Mouse (Mus musculus): Measurements from ENCODE around the gene Creb3l2.
"Not testable (repeated sequence)": the region's sequence is repeated elsewhere in the genome, so short reads cannot be mapped to it uniquely, and the experiment has no call there.

The Creb3l2 gene

DNA sequence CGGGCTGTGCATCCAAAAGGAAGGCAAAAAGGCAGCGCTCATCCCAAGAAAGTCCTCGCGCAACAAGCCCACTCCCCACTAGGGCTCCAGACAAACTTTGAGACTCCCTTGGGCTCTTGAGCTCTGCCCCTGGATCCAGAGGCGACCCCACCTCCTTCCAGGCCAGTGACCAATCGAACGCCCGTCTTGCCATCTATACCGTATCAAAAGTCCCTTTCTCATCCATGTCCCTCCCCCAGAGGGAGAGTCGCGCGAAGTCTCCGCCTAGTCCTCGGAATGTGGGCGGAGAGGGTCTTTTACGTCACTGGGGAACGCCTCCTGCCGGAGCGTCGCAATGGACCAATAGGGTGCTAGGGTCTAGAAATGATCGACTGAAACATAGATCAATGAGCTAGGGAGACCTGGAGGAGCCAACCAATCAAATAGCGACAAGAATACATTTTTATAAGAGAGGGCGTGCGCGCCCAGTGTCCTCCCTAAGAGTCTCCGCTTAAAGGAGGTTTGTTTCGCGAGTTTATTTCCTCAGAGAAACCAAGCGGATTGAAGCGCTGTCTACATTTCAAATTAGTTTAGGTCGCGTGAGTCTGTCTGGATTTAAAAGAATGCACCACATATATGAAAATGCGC, at the start of gene Creb3l2:
TSS of gene Creb3l2 (minus strand) at position 106 of the 627 bp plus-strand sequence.
- peak; percentile 97 for DNase-seq (ENCODE audit: low read depth, low spot score)

DNA sequence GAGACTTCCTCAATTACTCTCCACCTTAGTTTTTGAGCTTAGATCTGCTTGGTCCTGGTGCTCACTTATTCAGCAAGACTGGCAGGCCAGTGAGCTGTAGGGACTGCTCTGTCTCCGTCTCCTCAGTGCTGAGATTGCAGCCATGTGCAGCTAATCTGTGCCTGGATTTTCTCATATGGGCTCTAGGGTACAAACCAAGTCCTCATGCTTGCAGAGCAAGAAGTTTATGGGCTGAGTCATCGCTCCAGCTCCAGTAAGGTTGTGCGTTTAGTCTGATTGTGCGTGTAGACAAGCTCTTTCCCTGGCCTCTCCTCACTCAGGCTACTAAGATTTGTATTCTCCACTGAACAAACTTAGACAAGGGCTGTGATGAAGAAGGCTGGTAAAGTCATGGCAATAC, 44.6 kb upstream of the Creb3l2 start:
- DNase-seq (ENCODE audit: low read depth, low spot score), result no peak

DNA sequence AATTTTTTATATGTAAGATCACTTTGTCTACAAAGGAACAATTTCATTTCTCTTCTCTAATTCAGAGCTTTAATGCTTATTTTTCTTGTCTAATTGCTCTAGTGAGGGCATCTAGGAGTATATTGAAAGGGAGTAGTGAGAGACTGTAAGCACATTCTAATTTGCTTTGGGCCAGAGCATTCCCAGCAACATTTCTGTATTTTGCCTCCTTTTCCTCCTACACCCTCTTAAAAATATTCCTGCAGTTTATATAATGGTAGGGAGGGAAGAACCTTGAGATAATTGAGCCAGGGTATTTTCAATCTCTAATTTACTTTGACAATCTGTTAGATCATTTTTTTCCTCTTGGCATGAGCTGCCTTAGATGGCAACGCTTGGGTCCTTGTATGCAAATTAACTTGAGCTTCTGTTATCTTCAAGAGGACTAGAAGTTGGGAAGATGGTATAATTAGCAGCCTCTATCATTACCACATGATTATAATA, 42.7 kb upstream of the Creb3l2 start:
- DNase-seq (ENCODE audit: low read depth, low spot score), result no peak

DNA sequence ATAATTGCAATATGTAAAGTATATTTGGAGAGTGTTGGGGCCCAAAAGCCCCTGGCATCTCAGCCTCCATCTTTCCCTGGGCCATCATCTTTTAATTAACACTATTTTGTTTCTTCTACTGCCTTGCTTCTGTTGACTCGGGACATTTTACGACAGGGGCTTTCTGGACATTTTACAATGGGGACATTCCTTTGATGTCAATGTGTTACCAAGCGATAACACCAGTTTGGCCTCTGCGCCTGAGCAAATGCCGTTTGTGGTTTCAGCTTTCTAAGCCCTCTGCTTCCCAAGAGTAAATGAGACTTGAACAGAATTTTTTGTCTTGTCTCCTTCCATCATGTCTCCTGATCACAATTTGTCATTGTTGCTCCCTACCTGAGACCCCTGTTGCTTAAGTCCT, 41.3 kb upstream of the Creb3l2 start:
- DNase-seq (ENCODE audit: low read depth, low spot score), result no peak

DNA sequence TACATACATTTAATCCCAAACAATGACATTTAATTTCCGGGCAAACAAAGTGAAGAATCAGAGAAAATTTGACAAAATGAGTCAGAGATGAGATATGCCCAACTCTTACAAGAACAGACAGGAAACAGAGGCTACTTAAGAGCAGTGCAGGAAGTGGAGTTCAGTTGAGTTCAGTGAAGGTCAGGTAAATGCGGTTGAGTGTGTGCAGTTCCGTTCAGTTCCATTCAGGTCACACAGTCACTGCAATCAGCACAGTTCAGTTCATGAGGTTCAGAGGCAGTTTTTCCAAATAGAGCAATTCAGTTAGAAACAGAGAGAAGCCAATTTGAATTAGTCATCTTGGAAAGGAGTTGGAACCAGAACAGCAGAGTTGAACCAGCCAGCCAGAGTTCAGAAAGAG, 39.2 kb upstream of the Creb3l2 start:
- no peak for DNase-seq (ENCODE audit: low read depth, low spot score)

DNA sequence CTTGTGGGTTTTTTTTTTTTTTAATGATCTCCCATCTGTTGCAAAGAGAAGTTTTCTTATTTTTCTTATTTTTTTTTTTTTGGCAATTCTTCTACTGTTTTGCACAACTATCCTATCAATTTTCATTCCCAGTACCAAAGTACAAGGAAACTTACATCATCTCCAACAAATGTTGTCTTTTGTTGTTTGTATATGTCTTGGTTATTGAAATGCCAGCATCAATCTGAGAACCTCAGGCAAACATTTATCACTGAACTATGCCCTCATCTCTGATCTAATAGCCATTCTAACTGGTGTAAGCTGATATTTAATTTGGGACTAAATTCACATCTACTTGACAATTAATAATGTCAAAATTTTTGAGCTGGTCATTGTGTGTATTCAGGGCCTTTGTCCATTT, 38.1 kb upstream of the Creb3l2 start:
- no peak for DNase-seq (ENCODE audit: low read depth, low spot score)

DNA sequence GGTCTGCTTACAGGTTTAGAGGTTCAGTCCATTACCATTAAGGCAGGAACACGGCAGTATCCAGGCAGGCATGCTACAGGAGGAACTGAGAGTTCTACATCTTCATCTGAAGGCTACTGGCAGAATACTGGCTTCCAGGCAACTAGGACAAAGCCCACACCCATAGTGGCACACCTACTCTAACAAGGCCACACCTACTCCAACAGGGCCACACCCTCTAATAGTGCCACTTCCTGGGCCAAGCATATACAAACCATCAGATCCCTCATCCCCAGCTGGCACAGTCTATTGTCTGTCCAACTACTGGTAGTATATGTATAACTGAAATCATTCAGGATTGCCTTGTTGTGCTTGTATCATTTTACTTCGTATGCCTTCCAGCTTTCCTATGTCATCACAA, 36.5 kb upstream of the Creb3l2 start:
- no peak for DNase-seq (ENCODE audit: low read depth, low spot score)

DNA sequence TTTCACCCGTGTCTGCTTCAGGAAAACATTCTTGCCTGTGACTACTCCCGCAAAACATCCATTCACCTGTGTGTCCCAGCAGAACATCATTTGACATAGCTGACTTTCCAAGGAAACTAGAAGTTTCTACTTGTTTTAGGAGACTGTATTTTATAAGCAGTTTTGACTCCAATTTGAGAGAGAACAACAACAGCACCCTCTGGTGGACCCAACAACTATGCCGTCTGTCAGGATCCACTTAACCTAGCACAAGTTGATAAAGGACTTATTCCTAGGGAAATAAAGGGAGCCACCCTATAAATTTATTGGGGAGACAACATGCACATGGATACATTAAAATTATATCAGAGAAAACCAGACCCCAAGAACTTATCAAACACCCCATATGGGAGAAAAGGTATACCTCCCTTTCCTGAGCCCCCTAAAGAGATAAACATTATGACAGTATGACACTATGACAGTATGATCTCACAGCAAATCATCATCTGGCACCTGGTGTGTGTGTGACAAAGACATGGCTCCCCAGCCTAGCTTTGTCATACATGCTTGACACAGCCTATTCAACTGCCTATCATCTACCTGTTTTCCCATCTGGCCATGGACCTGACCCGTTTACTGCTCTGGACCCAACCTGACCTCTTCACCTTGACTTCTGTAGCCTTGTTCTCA, 31.9 kb upstream of the Creb3l2 start:
- DNase-seq (ENCODE audit: low read depth, low spot score), result no peak

DNA sequence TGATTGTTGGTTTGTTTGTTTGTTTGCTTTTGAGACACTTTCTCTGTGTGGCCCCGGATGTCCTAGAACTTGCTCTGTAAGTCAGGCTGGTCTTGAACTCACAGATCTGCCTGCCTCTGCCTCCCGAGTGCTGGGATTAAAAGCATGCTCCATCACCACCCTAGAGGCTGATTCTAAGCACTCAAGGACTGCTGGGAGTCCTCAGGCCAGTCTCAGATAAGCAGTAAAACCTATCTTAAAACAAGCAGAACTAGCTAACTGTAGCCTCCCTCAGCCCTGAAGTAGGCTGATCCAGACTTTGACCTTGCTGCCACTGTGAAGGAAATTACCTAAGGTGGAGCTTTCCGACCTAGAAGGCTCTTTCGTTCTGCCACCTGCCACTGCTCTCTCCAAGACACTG, 28.3 kb upstream of the Creb3l2 start:
- DNase-seq (ENCODE audit: low read depth, low spot score), result no peak

DNA sequence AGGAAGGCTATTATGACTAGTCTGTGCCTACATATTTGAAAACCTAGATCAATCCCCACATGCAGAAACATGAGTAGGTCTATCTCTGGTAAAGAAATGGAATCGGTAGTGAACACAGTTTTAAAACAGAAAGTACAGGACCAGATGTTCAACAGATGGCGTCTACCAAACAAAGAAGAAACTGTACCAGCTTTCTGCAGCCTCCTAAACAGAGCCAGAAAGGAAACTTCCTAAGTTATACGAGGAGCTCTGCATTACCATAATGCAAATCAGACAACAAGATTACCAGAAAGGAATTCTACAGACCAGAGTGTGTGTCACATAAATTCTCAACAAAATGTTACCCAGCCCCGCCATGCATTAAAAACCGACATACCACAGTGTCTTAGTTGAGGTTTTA, 23.9 kb upstream of the Creb3l2 start:
- DNase-seq (ENCODE audit: low read depth, low spot score), result no peak

DNA sequence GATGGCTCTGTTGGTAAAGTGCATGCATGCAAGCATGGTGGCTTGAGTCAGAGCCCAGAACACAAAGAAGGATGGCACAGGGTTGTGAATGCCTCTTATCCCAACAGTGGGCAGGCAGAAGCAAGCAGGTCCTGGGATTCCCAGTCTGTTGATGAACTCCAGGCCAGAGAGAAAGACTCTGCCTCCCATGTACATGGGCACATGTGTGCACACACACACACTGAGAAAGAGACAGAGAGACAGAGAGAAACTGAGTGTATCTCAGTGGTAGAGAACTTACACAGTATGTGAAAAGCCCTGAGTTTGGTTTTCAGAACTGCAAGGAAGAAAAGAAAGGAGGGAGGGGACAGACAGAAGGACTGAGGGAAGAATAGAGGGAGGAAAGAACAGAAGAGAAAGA, 23.4 kb upstream of the Creb3l2 start:
- no peak for DNase-seq (ENCODE audit: low read depth, low spot score)

DNA sequence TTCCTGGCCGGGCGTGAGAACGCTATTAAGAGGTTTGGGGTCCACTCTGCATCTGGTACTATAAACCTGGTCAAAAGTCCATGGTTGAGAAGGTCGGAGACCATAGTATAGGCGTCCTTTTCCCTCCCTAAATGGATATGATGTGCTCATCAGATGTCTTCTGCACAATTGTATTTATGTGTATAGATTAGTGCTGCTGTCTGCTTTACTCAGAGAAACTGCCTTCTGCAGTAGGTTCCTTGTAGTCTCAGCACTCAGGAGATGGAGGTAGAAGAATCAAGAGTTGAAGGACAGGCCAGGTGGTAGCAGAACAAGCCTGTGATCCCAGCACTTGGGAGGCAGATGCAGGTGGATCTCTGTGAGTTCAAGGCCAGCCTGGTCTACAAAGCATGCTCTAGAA, 22.6 kb upstream of the Creb3l2 start:
- DNase-seq (ENCODE audit: low read depth, low spot score), result no peak

DNA sequence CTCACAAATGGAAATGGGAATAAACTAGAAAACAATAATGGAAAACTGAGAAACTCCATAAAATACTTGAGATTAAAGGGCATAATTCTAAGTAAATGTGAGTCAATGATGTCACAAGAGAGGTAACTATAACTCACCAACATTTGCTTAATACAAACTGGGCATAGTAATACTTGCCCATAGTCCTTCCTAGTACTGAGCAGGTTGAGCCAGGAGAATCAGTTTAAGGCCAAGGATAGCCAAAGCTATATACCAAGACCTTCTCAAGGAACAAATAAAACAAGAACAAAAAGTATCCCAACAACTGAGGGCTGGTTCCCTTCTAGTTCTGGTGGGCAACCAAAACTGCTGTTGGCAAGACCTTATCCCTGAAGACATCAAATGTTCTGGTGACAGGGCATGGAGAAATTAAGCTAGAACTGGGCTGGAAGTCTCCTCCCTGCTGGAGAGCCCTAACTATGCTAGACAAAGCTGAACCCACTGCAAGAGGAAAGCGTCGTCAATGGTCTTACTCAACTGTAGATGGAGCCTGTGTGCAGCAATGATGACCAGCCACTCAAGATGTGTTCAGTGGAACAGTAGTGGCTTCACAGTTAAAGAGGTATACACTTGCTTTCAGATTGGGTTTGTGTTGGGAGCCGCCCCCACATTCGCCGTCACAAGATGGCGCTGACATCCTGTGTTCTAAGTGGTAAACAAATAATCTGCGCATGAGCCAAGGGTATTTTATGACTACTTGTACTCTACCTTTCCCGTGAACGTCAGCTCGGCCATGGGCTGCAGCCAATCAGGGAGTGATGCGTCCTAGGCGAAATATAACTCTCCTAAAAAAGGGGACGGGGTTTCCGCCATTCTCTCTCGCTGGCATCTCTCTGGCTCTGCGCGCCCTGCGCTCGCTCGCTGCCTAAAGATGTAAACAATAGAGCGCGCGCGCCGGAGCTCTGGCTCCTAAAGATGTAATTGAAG, 21.9 kb upstream of the Creb3l2 start:
- peak; percentile 57 for DNase-seq (ENCODE audit: low read depth, low spot score)

DNA sequence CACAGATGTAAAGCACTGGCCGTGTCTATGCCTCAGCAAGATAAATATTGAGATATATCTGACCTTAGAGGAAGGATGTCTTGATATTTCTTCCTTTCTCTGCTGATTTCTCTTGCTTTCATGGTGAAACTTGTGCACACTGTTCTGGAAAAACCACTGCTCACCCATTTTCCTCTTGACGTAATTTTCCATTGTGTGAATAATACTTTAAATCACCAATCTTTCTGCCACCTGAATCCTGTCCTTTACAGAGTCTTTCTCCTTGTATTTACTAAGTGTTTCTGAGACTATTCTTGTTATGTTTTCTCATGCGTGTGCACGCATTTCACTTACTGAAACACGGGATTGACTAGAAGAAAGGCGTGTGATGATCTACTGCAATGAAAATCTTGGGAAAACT, 18.7 kb upstream of the Creb3l2 start:
- DNase-seq (ENCODE audit: low read depth, low spot score), result no peak

DNA sequence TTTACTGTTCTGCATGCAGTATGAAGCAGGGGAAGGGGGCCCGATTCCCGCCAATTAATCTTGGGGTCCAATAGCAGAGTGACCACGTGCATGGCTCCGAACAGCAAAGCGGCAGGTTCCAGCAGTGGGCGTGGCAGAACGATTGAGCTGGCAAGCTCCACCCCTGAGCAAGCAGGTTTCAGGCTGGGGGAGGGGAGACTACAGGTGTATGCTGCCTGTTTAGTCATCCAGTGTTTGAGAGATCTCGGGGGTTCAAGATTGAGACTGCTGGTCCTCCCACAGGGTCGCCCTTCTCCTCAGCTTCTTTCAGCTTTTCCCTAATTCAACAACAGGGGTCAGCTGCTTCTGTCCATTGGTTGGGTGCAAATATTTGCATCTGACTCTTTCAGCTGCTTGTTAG, 17.7 kb upstream of the Creb3l2 start:
- DNase-seq (ENCODE audit: low read depth, low spot score), result not testable (repeated sequence)

DNA sequence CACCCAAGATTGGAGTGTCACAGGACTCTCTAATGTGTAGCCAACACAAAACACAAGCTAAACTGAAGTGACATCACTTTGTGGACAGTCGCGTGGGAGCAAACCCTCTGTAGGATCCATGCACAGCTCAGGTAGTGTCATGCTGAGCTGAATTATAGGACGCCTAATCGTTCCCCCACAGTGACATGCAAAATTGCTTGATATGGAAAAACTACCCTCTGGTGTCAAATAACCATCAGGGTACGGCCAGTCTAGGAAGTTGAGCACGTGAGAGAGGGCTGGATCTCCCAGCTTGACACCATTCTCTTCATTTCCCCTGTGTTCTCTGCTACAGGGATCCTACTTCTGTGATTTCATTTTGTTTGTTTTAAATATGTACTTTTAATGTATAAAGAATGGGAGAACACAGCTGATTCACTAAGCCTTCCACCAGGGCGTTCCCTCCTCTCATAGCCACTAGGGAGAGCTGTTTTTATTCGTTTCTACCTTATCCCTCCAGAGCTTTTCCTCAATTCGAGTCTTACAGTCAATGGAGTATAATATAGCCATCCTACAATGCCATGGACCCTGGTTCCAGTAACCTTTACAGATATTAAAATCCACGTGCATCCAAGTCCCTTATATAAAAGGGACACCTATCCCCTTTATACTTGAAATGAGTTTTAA, 16.2 kb upstream of the Creb3l2 start:
- DNase-seq (ENCODE audit: low read depth, low spot score), result no peak

DNA sequence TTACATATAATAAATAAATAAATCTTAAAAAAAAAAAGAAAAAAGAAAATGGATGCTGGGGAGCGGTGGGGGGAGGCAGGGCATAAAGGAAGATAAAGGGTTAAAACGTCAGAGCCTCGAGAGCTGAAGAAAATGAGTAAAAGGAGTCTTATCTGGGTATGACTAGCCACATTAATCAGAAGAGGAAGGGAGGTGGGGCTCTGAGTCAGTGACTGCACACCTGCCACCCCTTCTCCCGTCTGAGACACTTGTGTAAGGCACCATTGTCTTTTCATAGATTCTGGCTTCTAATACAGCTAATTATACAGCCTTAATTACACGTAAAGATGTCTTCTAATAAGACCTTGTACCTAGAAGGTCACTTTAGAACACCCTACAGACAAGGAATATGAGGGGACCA, 13.6 kb upstream of the Creb3l2 start:
- DNase-seq (ENCODE audit: low read depth, low spot score), result no peak

DNA sequence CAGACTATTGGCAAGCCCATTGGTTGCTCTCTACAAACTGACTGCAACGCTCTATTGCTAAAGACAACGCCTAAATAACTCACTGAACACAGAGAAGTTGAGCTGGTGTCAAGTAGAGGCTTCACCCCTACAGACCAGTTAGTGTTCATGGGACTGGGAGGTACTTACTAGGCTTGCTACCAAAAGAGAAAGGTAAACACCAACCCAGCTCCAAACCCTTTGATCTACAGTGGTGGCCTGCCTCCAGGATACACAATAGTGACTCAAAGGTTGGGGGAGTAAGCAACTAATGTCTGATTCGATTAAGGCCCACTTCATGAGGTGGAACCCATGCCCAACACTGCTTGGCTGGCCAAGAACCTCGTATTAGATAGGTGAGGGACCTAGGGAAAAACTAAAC, 11.1 kb upstream of the Creb3l2 start:
- no peak for DNase-seq (ENCODE audit: low read depth, low spot score)

DNA sequence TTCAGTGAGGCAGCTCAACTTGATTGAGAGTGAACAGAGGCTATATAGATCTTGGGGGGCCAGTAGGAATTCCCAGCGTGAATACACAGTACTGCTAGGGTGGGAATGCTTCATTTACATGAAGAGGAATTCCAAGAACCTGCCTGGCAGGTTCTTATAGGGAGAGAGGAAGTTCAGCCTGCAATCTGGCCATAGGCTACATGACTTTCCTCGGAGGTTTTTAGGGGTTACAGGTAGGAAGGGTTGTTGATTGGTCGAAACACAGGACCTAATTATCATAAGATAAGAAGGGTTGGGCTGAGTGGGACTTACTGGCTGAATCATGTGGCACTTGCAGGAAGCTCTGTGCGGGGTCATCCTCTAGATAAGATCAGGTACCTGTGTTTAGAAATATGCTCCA, 9.7 kb upstream of the Creb3l2 start:
- no peak for DNase-seq (ENCODE audit: low read depth, low spot score)

DNA sequence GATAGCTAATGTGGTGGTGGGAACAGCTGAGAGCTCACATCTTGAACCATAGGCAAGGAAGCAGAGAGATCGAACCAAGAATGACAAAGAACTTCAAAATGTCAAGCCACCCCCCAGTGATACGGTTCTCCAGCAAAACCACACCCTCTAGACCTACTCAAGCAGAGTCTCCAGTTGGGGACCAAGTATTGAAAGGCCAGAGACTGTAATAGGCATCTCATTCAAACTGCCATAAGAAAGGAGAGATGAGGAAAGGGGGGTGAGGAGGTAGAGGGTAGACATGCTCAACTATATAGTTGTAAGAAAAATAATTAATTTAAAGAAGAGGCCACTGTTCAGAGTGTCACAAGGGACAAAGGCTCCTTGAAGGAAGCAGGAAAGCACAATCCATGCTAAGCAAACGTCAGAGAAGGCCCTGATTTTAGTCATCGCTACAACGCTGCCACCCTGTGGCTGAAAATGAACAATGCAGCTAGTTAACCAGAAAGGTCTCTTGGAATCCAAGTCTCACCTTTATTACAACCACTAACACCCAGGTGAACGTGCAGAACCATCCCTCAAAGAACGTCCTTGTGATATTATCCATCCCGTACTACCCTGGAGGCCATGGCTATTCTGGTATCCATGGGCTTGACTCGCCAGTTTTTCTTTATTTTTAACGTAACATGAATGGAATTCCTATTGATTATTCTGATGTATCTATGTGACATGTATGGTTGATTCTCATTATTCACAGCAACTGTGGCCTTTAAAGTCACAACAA, 5.9 kb upstream of the Creb3l2 start:
- peak; percentile 62 for DNase-seq (ENCODE audit: low read depth, low spot score)

DNA sequence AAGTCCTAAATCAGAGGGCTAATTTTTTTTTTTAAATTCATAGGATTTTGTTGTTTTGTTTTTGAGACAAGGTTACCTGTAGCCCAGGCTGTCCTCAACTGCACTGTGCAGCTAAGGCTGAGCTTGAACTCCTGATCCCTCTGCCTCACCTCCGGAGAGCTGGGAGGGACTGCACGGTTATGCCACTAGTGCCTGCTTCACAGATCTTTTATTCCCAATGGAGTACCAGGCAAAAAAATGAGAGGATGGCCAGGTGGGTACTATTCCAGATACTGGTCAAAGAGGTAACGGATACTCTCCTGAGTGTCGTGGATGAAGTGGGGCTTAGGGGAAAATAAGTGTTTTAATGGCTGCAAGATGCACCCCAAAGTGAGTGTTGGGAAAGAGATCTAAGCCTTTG, 835 bp upstream of the Creb3l2 start:
- no peak for DNase-seq (ENCODE audit: low read depth, low spot score)

Measured in retina, postnatal 7 days (tissue).